Mouse (Mus musculus): ENCODE measurements around the gene Wdr83.

DNA sequence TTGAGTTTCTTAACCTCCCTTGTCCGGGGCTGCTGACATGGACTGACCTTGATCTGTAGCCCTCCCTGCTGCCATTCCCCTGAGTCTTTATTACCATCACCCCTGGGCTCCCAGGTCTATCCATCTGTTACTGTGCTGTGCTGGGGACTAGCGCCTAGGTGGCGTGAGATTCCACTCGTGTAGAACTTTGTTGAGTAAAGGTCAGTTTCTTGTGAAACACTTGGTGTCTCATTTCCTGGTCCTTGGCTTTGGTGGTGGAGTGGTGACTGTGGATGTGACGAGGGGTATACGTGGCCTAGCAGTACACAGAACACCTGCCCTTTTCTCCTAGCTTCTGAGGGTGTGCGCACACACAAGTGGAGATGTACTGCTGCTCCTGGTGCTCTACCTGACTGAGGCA is 23.7 kb downstream of the Wdr83 start:
- TF ChIP-seq CTCF (IDR thresholded peaks at IDR 0.05; ENCODE audit: extremely low read depth, insufficient read length, insufficient replicate concordance, low read depth, low read length) (no peak), POLR2A (IDR thresholded peaks at IDR 0.05; ENCODE audit: low read depth, low read length) (no peak)

Data from small intestine, adult 2 months (tissue).